Comparison of ENCODE assay signal across 9 mouse cellular contexts in the genomic region with DNA sequence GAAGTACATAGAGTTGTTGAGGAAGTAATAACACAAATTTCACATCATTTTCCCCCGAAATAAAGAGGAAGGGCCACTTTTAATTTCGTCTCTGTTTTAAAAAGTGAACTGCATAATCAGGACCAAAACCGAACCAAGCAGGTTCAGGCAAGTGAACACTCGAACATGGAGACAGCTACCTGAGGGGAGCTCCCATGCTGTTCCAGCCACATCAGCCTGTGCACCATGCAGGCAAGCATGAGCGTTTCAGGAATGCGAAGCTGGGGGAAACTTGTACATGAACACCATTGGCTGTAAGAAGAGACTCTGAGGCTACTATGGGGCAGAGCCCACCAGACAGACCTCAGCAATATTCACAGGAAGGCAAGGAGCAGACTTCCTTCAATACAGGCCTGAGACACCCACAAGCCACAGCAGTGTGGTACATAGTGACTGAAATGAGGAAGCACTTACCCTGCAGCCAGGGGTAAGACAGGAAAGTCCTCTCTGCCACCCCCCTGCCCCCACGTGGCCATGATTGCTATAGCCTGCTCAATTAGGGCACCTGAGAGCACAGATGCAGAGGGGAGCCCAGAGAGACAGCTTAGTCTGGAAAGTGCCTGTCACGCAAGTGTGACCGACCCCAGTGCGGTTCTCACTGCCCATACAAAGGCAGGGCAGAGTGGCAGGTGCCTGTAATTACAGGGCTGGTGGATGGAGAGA. TPM values are rescaled to one million over a fixed set of nuclear protein-coding genes. Genes with fewer than 3 reads are reported as not detected.
A peak's percentile ranks its signal among the peaks of the same experiment; 100 is the strongest.
DNase-seq lines count a peak whose midpoint lies in the region; ATAC-seq and TF ChIP-seq lines count a peak whose summit lies in the region.
"Had no signal": no experiment of that assay in that cellular context is flagged by ENCODE, and none has a peak within 500 bp of the region (broad histone marks: within the 10 kb centered on the region; RNA-seq: fewer than 3 reads in every experiment).

No protein-coding gene starts in this region.

- H3K9me3 ChIP-seq in hindbrain, embryonic 10.5 days = no peaks in the 10 kb centered on the region
- H3K9me3 ChIP-seq in hindbrain, postnatal 0 days (ENCODE audit: low read length) = no peaks in the 10 kb centered on the region
- H3K9me3 ChIP-seq in limb, embryonic 12.5 days = no peaks in the 10 kb centered on the region
- no peaks in the 10 kb centered on the region for H3K9me3 ChIP-seq in hindbrain, embryonic 11.5 days (ENCODE audit: control insufficient read depth, low read length)

- H3K4me1 ChIP-seq in hindbrain, embryonic 10.5 days (replicated peaks) = 0 out of 2 replicates have a peak, but pooled peaks cover 6% of the 10 kb centered on the region
- H3K4me1 ChIP-seq in hindbrain, postnatal 0 days (ENCODE audit: insufficient read depth, low read length) = no peaks in the 10 kb centered on the region
- H3K4me1 ChIP-seq in limb, embryonic 12.5 days (replicated peaks) = peaks cover 10% of the 10 kb centered on the region; the same call in 1 of the 2 replicates
- H3K4me1 ChIP-seq in hindbrain, embryonic 11.5 days (replicated peaks; ENCODE audit: control insufficient read depth, insufficient read depth, low read length) = no peaks in the 10 kb centered on the region

- no peaks in the 10 kb centered on the region for H3K36me3 ChIP-seq in hindbrain, embryonic 10.5 days
- no peaks in the 10 kb centered on the region for H3K36me3 ChIP-seq in hindbrain, postnatal 0 days (ENCODE audit: insufficient read depth, low read length)
- H3K36me3 ChIP-seq in limb, embryonic 12.5 days = no peaks in the 10 kb centered on the region
- no peaks in the 10 kb centered on the region for H3K36me3 ChIP-seq in hindbrain, embryonic 11.5 days (ENCODE audit: control insufficient read depth, insufficient read depth, low read length)

- TF ChIP-seq CTCF in hindbrain, postnatal 0 days (IDR thresholded peaks at IDR 0.05; ENCODE audit: low read depth) = no peak

- no peak for ATAC-seq in hindbrain, postnatal 0 days
- ATAC-seq in limb, embryonic 12.5 days (ENCODE audit: insufficient number of reproducible peaks, insufficient read depth, low FRiP score, low TSS enrichment, low read depth) = no peak
- no peak for ATAC-seq in hindbrain, embryonic 11.5 days (ENCODE audit: low FRiP score)

- H3K27me3 ChIP-seq in hindbrain, embryonic 10.5 days (ENCODE audit: insufficient read depth, poor library complexity, severe bottlenecking) = no peaks in the 10 kb centered on the region; the same call in 1 of the 2 replicates
- H3K27me3 ChIP-seq in hindbrain, postnatal 0 days (ENCODE audit: insufficient read depth, low read length) = no peaks in the 10 kb centered on the region
- no peaks in the 10 kb centered on the region for H3K27me3 ChIP-seq in limb, embryonic 12.5 days
- no peaks in the 10 kb centered on the region for H3K27me3 ChIP-seq in hindbrain, embryonic 11.5 days (ENCODE audit: control insufficient read depth, insufficient read depth, low read length)

- H3K9ac ChIP-seq in hindbrain, postnatal 0 days (replicated peaks; ENCODE audit: low read length) = no peak overlapping the region
- no peak overlapping the region for H3K9ac ChIP-seq in limb, embryonic 12.5 days (replicated peaks)
- H3K9ac ChIP-seq in hindbrain, embryonic 11.5 days (ENCODE audit: low read depth, low read length) = no peak overlapping the region

- 61% methylated on average over 10 of the region's 10 CpGs for WGBS in hindbrain, embryonic 10.5 days
- 61% methylated on average over 10 of the region's 10 CpGs for WGBS in hindbrain, postnatal 0 days
- 51% methylated on average over 10 of the region's 10 CpGs for WGBS in limb, embryonic 12.5 days
- 59% methylated on average over 10 of the region's 10 CpGs for WGBS in hindbrain, embryonic 11.5 days

- H3K27ac ChIP-seq in hindbrain, embryonic 10.5 days = 0 out of 2 replicates have a peak overlapping the region, but pooled peaks have one; percentile 42
- H3K27ac ChIP-seq in hindbrain, postnatal 0 days = no peak overlapping the region
- 0 out of 2 replicates have a peak overlapping the region, but pooled peaks have one; percentile 12 for H3K27ac ChIP-seq in limb, embryonic 12.5 days
- H3K27ac ChIP-seq in hindbrain, embryonic 11.5 days (ENCODE audit: low read depth, low read length) = no peak overlapping the region

- no peak for DNase-seq in hindbrain, embryonic 10.5 days (ENCODE audit: low spot score)
- no peak for DNase-seq in hindbrain, postnatal 0 days (ENCODE audit: low spot score)
- DNase-seq in CD4-positive, CD25-positive, alpha-beta regulatory T cell, adult 2 months (ENCODE audit: low read depth, low spot score) = peak; percentile 61
- peak; percentile 72 to 73 for DNase-seq in natural killer cell, adult 2 months (ENCODE audit: low spot score in 2 of 2)
- no peak for DNase-seq in ovary, postnatal 14 days (ENCODE audit: low spot score)
- DNase-seq in Muller cell, postnatal 12 days (ENCODE audit: inconsistent ontology term) = no peak
- DNase-seq in hindbrain, embryonic 11.5 days (ENCODE audit: low spot score) = no peak

- H3K4me2 ChIP-seq in hindbrain, postnatal 0 days (ENCODE audit: low read depth, low read length) = no peak overlapping the region
- no peak overlapping the region for H3K4me2 ChIP-seq in limb, embryonic 12.5 days
- no peak overlapping the region for H3K4me2 ChIP-seq in hindbrain, embryonic 11.5 days (replicated peaks; ENCODE audit: low read depth, low read length)

- H3K4me3 ChIP-seq in hindbrain, embryonic 10.5 days = no peak overlapping the region
- H3K4me3 ChIP-seq in hindbrain, postnatal 0 days (ENCODE audit: low read length) = no peak overlapping the region
- H3K4me3 ChIP-seq in limb, embryonic 12.5 days (replicated peaks) = no peak overlapping the region
- no peak overlapping the region for H3K4me3 ChIP-seq in hindbrain, embryonic 11.5 days (ENCODE audit: low read depth, low read length)

RNA-seq across cellular contexts. Expression of a gene that starts 33.1 kb away (rescaled TPM):
- 0.63 and 1.1 TPM in 2 replicates for polyA plus RNA-seq in hindbrain, embryonic 10.5 days (2016; fragmentation: Nextera tagmentation; extraction: Ambion mirVana)
- total RNA-seq in hindbrain, postnatal 0 days (2014; rRNA removed) = 22.7 and 25.4 TPM in 2 replicates
- polyA plus RNA-seq in hindbrain, postnatal 0 days (2015; fragmentation: Nextera tagmentation; extraction: Ambion mirVana) = 17.2 and 19.9 TPM in 2 replicates
- polyA plus RNA-seq in limb, embryonic 12.5 days (2016; fragmentation: Nextera tagmentation; extraction: Ambion mirVana) = 0.27 and 0.33 TPM in 2 replicates
- polyA plus RNA-seq in hindbrain, embryonic 11.5 days (2014; fragmentation: Nextera tagmentation; extraction: Ambion mirVana) = 0.39 and 0.47 TPM in 2 replicates

RNA-seq across cellular contexts. Expression of a gene that starts 37.1 kb away (rescaled TPM):
- polyA plus RNA-seq in hindbrain, embryonic 10.5 days (2016; fragmentation: Nextera tagmentation; extraction: Ambion mirVana) = not detected in 2 replicates
- total RNA-seq in hindbrain, postnatal 0 days (2014; rRNA removed) = not detected in 2 replicates
- polyA plus RNA-seq in hindbrain, postnatal 0 days (2015; fragmentation: Nextera tagmentation; extraction: Ambion mirVana) = not detected in 2 replicates
- polyA plus RNA-seq in limb, embryonic 12.5 days (2016; fragmentation: Nextera tagmentation; extraction: Ambion mirVana) = not detected in 2 replicates
- polyA plus RNA-seq in hindbrain, embryonic 11.5 days (2014; fragmentation: Nextera tagmentation; extraction: Ambion mirVana) = not detected in 2 replicates
- polyA plus RNA-seq: cortical plate, adult 2 months had no signal

RNA-seq across cellular contexts. Expression of a gene that starts 42.0 kb away (rescaled TPM):
- 1.5 TPM in 1 of 2 replicates, not detected in the other for polyA plus RNA-seq in hindbrain, embryonic 10.5 days (2016; fragmentation: Nextera tagmentation; extraction: Ambion mirVana)
- 1.0 TPM in 1 of 2 replicates, not detected in the other for total RNA-seq in hindbrain, postnatal 0 days (2014; rRNA removed)
- 2.1 and 2.9 TPM in 2 replicates for polyA plus RNA-seq in hindbrain, postnatal 0 days (2015; fragmentation: Nextera tagmentation; extraction: Ambion mirVana)
- 0.63 and 3.4 TPM in 2 replicates for polyA plus RNA-seq in limb, embryonic 12.5 days (2016; fragmentation: Nextera tagmentation; extraction: Ambion mirVana)
- not detected in 2 replicates for polyA plus RNA-seq in hindbrain, embryonic 11.5 days (2014; fragmentation: Nextera tagmentation; extraction: Ambion mirVana)

RNA-seq across cellular contexts. Expression of a gene that starts 43.5 kb away (rescaled TPM):
- not detected in 2 replicates for polyA plus RNA-seq in hindbrain, embryonic 10.5 days (2016; fragmentation: Nextera tagmentation; extraction: Ambion mirVana)
- total RNA-seq in hindbrain, postnatal 0 days (2014; rRNA removed) = not detected in 2 replicates
- polyA plus RNA-seq in hindbrain, postnatal 0 days (2015; fragmentation: Nextera tagmentation; extraction: Ambion mirVana) = not detected in 2 replicates
- polyA plus RNA-seq in limb, embryonic 12.5 days (2016; fragmentation: Nextera tagmentation; extraction: Ambion mirVana) = not detected in 2 replicates
- polyA plus RNA-seq in hindbrain, embryonic 11.5 days (2014; fragmentation: Nextera tagmentation; extraction: Ambion mirVana) = not detected in 2 replicates
- polyA plus RNA-seq: cortical plate, adult 2 months had no signal

RNA-seq across cellular contexts. Expression of a gene that starts 47.4 kb away (rescaled TPM):
- 159 and 198 TPM in 2 replicates for polyA plus RNA-seq in hindbrain, embryonic 10.5 days (2016; fragmentation: Nextera tagmentation; extraction: Ambion mirVana)
- 638 and 755 TPM in 2 replicates for total RNA-seq in hindbrain, postnatal 0 days (2014; rRNA removed)
- 400 and 402 TPM in 2 replicates for polyA plus RNA-seq in hindbrain, postnatal 0 days (2015; fragmentation: Nextera tagmentation; extraction: Ambion mirVana)
- polyA plus RNA-seq in limb, embryonic 12.5 days (2016; fragmentation: Nextera tagmentation; extraction: Ambion mirVana) = 135 and 145 TPM in 2 replicates
- polyA plus RNA-seq in hindbrain, embryonic 11.5 days (2014; fragmentation: Nextera tagmentation; extraction: Ambion mirVana) = 168 and 200 TPM in 2 replicates

Comparison
In these comparisons a context has a peak if more than half of its experiments do, and no peak if none do; other contexts are left out.
1. H3K27ac ChIP-seq: peak in hindbrain, embryonic 10.5 days (single experiment) and limb, embryonic 12.5 days (single experiment); none in hindbrain, postnatal 0 days (single experiment) and hindbrain, embryonic 11.5 days (single experiment).
2. DNase-seq: peak in CD4-positive, CD25-positive, alpha-beta regulatory T cell, adult 2 months (single experiment) and natural killer cell, adult 2 months (2 of 2); none in hindbrain, embryonic 10.5 days (single experiment), hindbrain, postnatal 0 days (single experiment), ovary, postnatal 14 days (single experiment), Muller cell, postnatal 12 days (single experiment) and hindbrain, embryonic 11.5 days (single experiment).